Mouse (Mus musculus) urinary bladder, postnatal 4 days (tissue): ENCODE data around the gene Hes6.

ENCODE experiments used
- DNase-seq, 2 experiments: peaks; one replicate each; pipeline ENCODE4 v3.0.0; 2021 to 2022; ENCODE audit warnings: low spot score in 2 of 2

Hes6 gene

GRCm38 (mm10) chr1:91405406-91406169, 8.2 kb downstream of the Hes6 start:
- no peak for DNase-seq

- no peak for DNase-seq
Measured at GRCm38 (mm10) chr1:91404976-91405375, 8.9 kb downstream of the Hes6 start.

- peak; percentile 72 to 76 for DNase-seq
Measured at GRCm38 (mm10) chr1:91398260-91399062, 15.4 kb downstream of the Hes6 start, which contains the start of gene Ilkap. Gene Ilkap, minus strand, starts transcription at chr1:91398815.

GRCm38 (mm10) chr1:91397927-91398259, 15.9 kb downstream of the Hes6 start:
- no peak for DNase-seq

GRCm38 (mm10) chr1:91390369-91390768, 23.5 kb downstream of the Hes6 start:
- DNase-seq, result no peak

- DNase-seq, result no peak
Measured at GRCm38 (mm10) chr1:91381091-91381471, 32.8 kb downstream of the Hes6 start.

- DNase-seq, result peak in 1 of 2 experiments; percentile 78
Measured at GRCm38 (mm10) chr1:91380453-91381090, 33.3 kb downstream of the Hes6 start.

- DNase-seq, result no peak
Measured at GRCm38 (mm10) chr1:91373414-91373835, 40.4 kb downstream of the Hes6 start.

- DNase-seq, result no peak
Measured at GRCm38 (mm10) chr1:91370055-91370454, 43.8 kb downstream of the Hes6 start.

- no peak for DNase-seq
Measured at GRCm38 (mm10) chr1:91369408-91369807, 44.4 kb downstream of the Hes6 start.

- no peak for DNase-seq
Measured at GRCm38 (mm10) chr1:91367295-91367694, 46.5 kb downstream of the Hes6 start.

- DNase-seq, result peak; percentile 54 to 77
Measured at GRCm38 (mm10) chr1:91366215-91367108, 47.4 kb downstream of the Hes6 start, which contains the start of gene Erfe. Gene Erfe, plus strand, starts transcription at chr1:91366430.

- no peak for DNase-seq
Measured at GRCm38 (mm10) chr1:91365816-91366214, 48.0 kb downstream of the Hes6 start.

GRCm38 (mm10) chr1:91364822-91365644, 48.8 kb downstream of the Hes6 start:
- no peak for DNase-seq

GRCm38 (mm10) chr1:91362113-91362512, 51.7 kb downstream of the Hes6 start:
- no peak for DNase-seq
